Mouse (Mus musculus) myocyte (in vitro differentiated cells): ENCODE measurements at regions not wholly inside any gene's neighbourhood (a gene's known extent, or its start where the extent isn't known, plus 50 kb on each side); places are given as distances from the start of the nearest gene placed in this dataset.

Source experiments
- CEBPB ChIP-seq: IDR thresholded peaks from 2 replicates; pipeline ENCODE4 v1.6.1; 2011; ENCODE audit warnings: mild to moderate bottlenecking, moderate library complexity; ENCODE audit not compliant: poor library complexity, insufficient read depth, severe bottlenecking
- E2F4 ChIP-seq: IDR thresholded peaks from one replicate; pipeline ENCODE4 v1.6.1; 2011; ENCODE audit warnings: mild to moderate bottlenecking, control low read depth, moderate library complexity; ENCODE audit not compliant: insufficient read depth
- MAX ChIP-seq: IDR thresholded peaks from one replicate; pipeline ENCODE4 v1.6.1; 2011; ENCODE audit warnings: low read depth, mild to moderate bottlenecking, control low read depth
- MYOD1 ChIP-seq, 3 experiments: IDR thresholded peaks; one replicate each; pipeline ENCODE4 v1.6.1; 2011; ENCODE audit warnings: control low read depth in 2 of 3, low read depth in 2 of 3, mild to moderate bottlenecking in 2 of 3, moderate library complexity in 1 of 3; ENCODE audit not compliant: insufficient read length in 2 of 3, control insufficient read depth in 1 of 3
- POLR2A ChIP-seq: IDR thresholded peaks from one replicate; pipeline ENCODE4 v1.6.1; 2011; ENCODE audit warnings: low read depth, mild to moderate bottlenecking, control low read depth, moderate library complexity; ENCODE audit not compliant: insufficient read length
- POLR2AphosphoS2 ChIP-seq: IDR thresholded peaks from one replicate; pipeline ENCODE4 v1.6.1; 2011; ENCODE audit warnings: low read depth, control low read depth; ENCODE audit not compliant: insufficient read length
- TCF12 ChIP-seq: IDR thresholded peaks from one replicate; pipeline ENCODE4 v1.6.1; 2011; ENCODE audit warnings: mild to moderate bottlenecking, control low read depth; ENCODE audit not compliant: poor library complexity, insufficient read depth, severe bottlenecking

DNA sequence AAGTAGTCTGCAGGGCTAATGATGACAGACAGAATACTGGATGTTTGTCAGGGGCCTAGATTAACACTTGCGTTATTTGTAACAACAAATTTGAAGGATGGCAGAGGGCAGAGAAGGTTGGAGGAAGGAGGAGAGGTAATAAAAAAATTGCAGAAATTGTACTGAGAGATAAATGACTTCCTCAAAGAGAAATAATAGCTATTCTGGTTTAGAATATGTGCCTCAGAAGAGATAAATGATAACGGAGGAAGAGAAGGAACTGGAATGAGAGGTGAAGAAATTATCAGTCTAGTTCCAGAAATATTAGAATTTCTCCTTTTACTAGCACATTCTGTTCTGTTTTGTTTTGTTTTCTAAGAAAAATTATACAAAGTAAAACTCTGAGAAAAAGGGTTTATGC lies 393.1 kb downstream of the Slco6d1 start:
- no peak for TF ChIP-seq CEBPB
- no peak for TF ChIP-seq POLR2A
- no peak for TF ChIP-seq MAX
- no peak for TF ChIP-seq TCF12
- no peak for TF ChIP-seq MYOD1 (IDR thresholded peaks at IDR 0.05; ENCODE audit: control insufficient read depth in 1 of 3, insufficient read length in 2 of 3, low read depth in 2 of 3)
- TF ChIP-seq E2F4, result no peak
- no peak for TF ChIP-seq POLR2AphosphoS2
